Mouse (Mus musculus): Measurements from ENCODE around the gene Cit. TPM values are rescaled to one million over a fixed set of nuclear protein-coding genes. Genes with fewer than 3 reads are reported as not detected.
A peak's percentile ranks its signal among the peaks of the same experiment; 100 is the strongest.
"Not testable (repeated sequence)": the region's sequence is repeated elsewhere in the genome, so short reads cannot be mapped to it uniquely, and the experiment has no call there.

Gene Cit
- polyA plus RNA-seq (2015; fragmentation: Nextera tagmentation; extraction: Ambion mirVana), result 19.8 and 21.1 TPM in 2 replicates

- H3K27ac ChIP-seq, result no peak within 1 kb of the TSS
- H3K4me1 ChIP-seq (replicated peaks), result peaks cover 28% of the 10 kb centered on the region
- H3K4me3 ChIP-seq (replicated peaks), result peak within 1 kb of the TSS; percentile 64
- peak within 1 kb of the TSS; percentile 67 for H3K9ac ChIP-seq (replicated peaks)
- ATAC-seq, result peak; percentile 99
- H3K4me2 ChIP-seq (replicated peaks), result peak within 1 kb of the TSS; percentile 97
- H3K27me3 ChIP-seq, result no peaks in the 10 kb centered on the region
- WGBS, result under 1% methylated on average over 42 of the region's 42 CpGs
- no peaks in the 10 kb centered on the region for H3K9me3 ChIP-seq
- H3K36me3 ChIP-seq, result no peaks in the 10 kb centered on the region
Observed at GRCm38 (mm10) chr5:115844766-115845634, at the start of gene Cit. Gene Cit, plus strand, starts transcription at chr5:115845278.

DNA sequence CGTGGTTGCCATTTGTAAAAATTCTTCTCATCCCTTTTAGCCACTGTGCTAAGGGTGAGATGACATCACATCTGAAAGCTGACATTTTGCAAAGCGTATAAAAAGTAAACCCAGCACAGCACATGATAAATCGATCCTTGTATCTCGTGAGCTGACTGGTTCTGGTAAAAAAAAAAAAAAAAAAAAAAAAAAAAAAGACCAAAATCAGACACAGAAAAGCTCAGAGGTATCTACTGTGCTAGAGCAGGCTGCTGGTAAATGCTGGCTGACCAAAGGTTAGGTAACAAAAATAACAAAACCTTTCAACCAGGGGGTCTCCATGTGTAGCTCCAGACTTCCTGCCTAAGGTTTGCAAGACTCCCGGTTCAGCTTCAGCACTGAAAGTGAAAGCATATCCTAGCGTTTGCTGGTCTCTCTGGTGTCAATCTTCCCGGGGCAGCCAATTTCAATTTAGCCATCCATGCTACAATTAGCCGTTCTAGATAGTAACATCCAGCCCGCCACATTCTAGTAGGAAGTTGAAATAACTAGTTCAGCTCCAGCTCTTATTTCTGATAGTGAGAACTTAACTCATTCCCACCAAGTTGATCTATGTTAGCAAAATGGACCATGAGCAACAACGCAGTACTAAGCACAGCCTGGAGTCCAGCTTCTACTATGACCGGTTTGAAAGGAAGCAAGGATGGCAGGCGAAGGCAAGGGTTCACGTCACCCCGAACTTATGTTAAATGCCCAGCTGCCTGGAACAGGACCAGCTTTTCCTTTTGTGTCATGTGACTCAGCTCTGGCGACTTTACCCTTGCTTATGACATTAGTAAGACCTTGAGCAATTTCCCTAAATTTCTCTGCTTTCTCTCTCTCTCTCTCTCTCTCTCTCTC, 45.8 kb upstream of the Cit start:
- H3K9ac ChIP-seq (replicated peaks), result no peak overlapping the region
- no peaks in the 10 kb centered on the region for H3K36me3 ChIP-seq
- H3K27ac ChIP-seq, result peak overlapping the region; percentile 7; the same call in 1 of the 2 replicates
- ATAC-seq, result no peak
- 72% methylated on average over 15 of the region's 15 CpGs for WGBS
- H3K4me1 ChIP-seq (replicated peaks), result peaks cover 6% of the 10 kb centered on the region; the same call in 1 of the 2 replicates
- H3K27me3 ChIP-seq, result no peaks in the 10 kb centered on the region
- no peak overlapping the region for H3K4me3 ChIP-seq (replicated peaks)
- no peak overlapping the region; the same call in 1 of the 2 replicates for H3K4me2 ChIP-seq (replicated peaks)
- H3K9me3 ChIP-seq, result no peaks in the 10 kb centered on the region

DNA sequence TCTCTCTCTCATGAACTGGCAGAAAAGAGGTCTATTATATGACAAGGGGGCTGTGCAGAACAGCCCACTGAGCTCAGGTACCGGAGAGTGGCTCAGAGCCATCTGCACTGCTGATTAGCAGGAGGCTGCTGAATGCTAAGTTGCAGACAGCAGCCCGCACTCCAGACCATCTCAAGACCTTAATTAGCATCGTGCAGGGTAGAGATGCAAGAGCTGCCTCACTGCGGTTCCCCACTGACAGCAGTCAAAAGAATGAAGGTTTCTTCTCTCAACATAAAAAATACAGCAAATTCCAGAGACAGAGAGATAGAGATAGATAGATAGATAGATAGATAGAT, 45.2 kb upstream of the Cit start:
- peaks cover 6% of the 10 kb centered on the region; the same call in 1 of the 2 replicates for H3K4me1 ChIP-seq (replicated peaks)
- 31% methylated on average over 4 of the region's 4 CpGs for WGBS
- H3K27ac ChIP-seq, result peak overlapping the region; percentile 7; the same call in 1 of the 2 replicates
- no peaks in the 10 kb centered on the region for H3K36me3 ChIP-seq
- H3K9me3 ChIP-seq, result no peaks in the 10 kb centered on the region
- no peak overlapping the region; the same call in 1 of the 2 replicates for H3K4me2 ChIP-seq (replicated peaks)
- no peaks in the 10 kb centered on the region for H3K27me3 ChIP-seq
- no peak overlapping the region for H3K9ac ChIP-seq (replicated peaks)
- H3K4me3 ChIP-seq (replicated peaks), result no peak overlapping the region
- 0 out of 2 replicates have a peak, but pooled peaks have one; percentile 55 for ATAC-seq

DNA sequence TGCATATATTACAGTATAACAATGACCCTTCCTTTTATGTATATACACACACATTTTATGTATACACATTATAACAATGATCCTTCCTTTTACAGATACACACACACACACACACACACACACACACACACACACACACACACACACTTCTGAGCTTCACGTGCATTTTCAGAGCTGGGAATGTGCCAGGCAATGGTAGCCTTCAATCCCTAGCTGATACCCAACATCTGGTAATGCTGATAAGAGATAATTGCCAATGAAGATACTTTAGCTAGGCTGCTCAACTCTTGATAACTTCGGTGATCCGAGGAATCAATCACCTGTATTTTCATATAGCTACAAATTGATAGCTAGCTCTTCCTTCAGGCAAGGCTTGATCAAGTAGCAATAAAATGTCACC, 32.8 kb upstream of the Cit start:
- no peak for ATAC-seq
- no peaks in the 10 kb centered on the region for H3K4me1 ChIP-seq (replicated peaks)
- no peaks in the 10 kb centered on the region for H3K27me3 ChIP-seq
- H3K4me3 ChIP-seq (replicated peaks), result no peak overlapping the region
- no peak overlapping the region for H3K9ac ChIP-seq (replicated peaks)
- H3K4me2 ChIP-seq (replicated peaks), result no peak overlapping the region
- no peaks in the 10 kb centered on the region for H3K36me3 ChIP-seq
- 85% methylated on average over 3 of the region's 3 CpGs for WGBS
- H3K9me3 ChIP-seq, result no peaks in the 10 kb centered on the region
- H3K27ac ChIP-seq, result no peak overlapping the region

DNA sequence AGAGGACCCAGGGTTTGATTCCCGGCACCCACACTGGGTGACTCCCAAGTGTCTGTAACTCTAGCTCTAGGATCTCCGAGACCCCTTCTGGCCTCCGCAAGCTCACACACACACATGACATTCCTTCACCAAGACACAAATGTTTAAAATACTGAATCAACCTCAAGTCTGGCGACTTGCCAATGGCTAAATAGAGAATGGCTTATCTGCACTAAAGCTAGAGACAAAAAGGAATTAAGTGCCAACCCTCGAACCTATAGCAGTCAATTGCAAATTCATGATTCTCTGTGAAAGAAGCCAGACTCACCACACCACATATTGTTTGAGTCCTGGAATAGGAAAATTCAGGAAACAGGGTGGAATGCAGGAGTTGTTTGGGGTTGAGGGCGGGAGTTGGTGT, 28.1 kb upstream of the Cit start:
- H3K4me1 ChIP-seq (replicated peaks), result no peaks in the 10 kb centered on the region
- ATAC-seq, result no peak
- no peaks in the 10 kb centered on the region for H3K9me3 ChIP-seq
- H3K9ac ChIP-seq (replicated peaks), result no peak overlapping the region
- WGBS, result 76% methylated on average over 6 of the region's 6 CpGs
- no peaks in the 10 kb centered on the region for H3K27me3 ChIP-seq
- no peaks in the 10 kb centered on the region for H3K36me3 ChIP-seq
- H3K4me3 ChIP-seq (replicated peaks), result no peak overlapping the region
- H3K27ac ChIP-seq, result no peak overlapping the region
- H3K4me2 ChIP-seq (replicated peaks), result no peak overlapping the region

DNA sequence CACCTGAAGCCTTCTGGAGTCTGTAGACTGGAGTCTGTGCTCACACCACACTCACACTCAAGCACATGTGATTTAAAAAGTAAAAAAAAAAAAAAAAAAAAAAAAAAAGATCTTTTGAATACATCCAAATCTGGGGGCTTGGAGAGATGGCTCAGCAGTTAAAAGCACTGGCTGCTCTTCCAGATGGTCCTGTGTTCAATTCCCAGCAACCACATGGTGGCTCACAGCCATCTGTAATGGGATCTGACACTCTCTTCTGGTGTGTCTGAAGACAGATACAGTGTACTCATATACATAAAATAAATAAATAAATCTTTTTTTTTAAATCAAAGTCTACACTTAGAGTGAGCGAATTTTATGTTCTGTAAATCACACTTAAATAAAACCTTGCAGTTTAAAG, 27.4 kb upstream of the Cit start:
- H3K4me3 ChIP-seq (replicated peaks); H3K27ac ChIP-seq; H3K27me3 ChIP-seq; H3K4me2 ChIP-seq (replicated peaks); H3K4me1 ChIP-seq (replicated peaks); H3K9ac ChIP-seq (replicated peaks); H3K9me3 ChIP-seq; H3K36me3 ChIP-seq; ATAC-seq: not testable (repeated sequence)
- WGBS, result 80% methylated on average over 1 of the region's 1 CpGs

DNA sequence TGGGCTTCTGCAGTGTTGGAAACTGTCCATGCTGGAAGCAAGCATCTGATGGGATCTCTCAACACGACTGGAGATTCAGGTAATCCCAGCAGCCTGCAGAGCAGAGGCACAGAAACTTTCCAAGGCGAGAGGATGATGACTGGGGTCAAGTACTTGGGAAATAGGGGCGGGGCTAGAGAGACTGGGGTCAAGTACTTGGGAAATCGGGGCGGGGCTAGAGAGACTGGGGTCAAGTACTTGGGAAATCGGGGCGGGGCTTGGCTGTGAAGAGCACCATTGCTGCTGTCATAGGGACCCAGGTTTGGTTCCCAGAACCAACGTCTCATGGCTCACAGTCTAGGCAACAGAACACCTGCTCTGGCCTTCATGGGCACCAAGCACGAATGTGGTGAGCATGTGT, 25.1 kb upstream of the Cit start:
- ATAC-seq, result no peak
- Histone ChIP-seq H3K27me3 (no peaks in the 10 kb centered on the region), H3K4me3 (replicated peaks) (no peak overlapping the region), H3K4me1 (replicated peaks) (no peaks in the 10 kb centered on the region), H3K4me2 (replicated peaks) (no peak overlapping the region), H3K9me3 (no peaks in the 10 kb centered on the region), H3K36me3 (no peaks in the 10 kb centered on the region), H3K9ac (replicated peaks) (no peak overlapping the region), H3K27ac (no peak overlapping the region)
- 83% methylated on average over 9 of the region's 9 CpGs for WGBS

DNA sequence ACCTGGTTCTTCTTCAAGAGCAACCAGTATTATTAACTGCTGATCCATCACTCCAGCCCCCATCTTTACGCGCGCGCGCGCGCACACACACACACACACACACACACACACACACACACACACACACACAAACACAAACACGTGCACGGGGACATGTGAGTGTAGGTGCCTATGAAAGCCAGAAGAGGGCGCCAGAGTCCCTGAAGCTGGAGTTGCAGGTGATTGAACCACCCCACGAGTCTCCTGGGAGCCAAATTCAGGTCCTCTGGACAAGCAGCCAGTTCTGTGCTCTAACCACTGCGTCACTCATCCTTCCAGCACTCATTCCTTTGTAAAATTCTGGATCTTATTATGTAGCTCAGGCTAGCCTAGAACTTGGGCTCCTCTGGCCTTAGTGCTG, 23.9 kb upstream of the Cit start:
- no peak for ATAC-seq
- H3K9ac ChIP-seq (replicated peaks), result no peak overlapping the region
- no peaks in the 10 kb centered on the region for H3K4me1 ChIP-seq (replicated peaks)
- no peaks in the 10 kb centered on the region for H3K27me3 ChIP-seq
- H3K4me2 ChIP-seq (replicated peaks), result no peak overlapping the region
- H3K9me3 ChIP-seq, result no peaks in the 10 kb centered on the region
- 92% methylated on average over 12 of the region's 12 CpGs for WGBS
- H3K4me3 ChIP-seq (replicated peaks), result no peak overlapping the region
- H3K36me3 ChIP-seq, result no peaks in the 10 kb centered on the region
- H3K27ac ChIP-seq, result no peak overlapping the region

- 95% methylated on average over 7 of the region's 7 CpGs for WGBS
- ATAC-seq, result no peak
Observed at GRCm38 (mm10) chr5:115821910-115822309, 23.2 kb upstream of the Cit start.

GRCm38 (mm10) chr5:115832754-115833153, 12.3 kb upstream of the Cit start:
- Histone ChIP-seq H3K27ac (no peak overlapping the region), H3K36me3 (no peaks in the 10 kb centered on the region), H3K4me3 (replicated peaks) (no peak overlapping the region), H3K9me3 (no peaks in the 10 kb centered on the region), H3K4me1 (replicated peaks) (no peaks in the 10 kb centered on the region), H3K9ac (replicated peaks) (no peak overlapping the region), H3K27me3 (no peaks in the 10 kb centered on the region), H3K4me2 (replicated peaks) (no peak overlapping the region)
- WGBS, result 92% methylated on average over 2 of the region's 2 CpGs
- no peak for ATAC-seq

More at GRCm38 (mm10) chr5:115821910-115822309, 23.2 kb upstream of the Cit start:
- Histone ChIP-seq H3K9me3 (no peaks in the 10 kb centered on the region), H3K36me3 (no peaks in the 10 kb centered on the region), H3K27ac (no peak overlapping the region), H3K4me2 (replicated peaks) (no peak overlapping the region), H3K4me3 (replicated peaks) (no peak overlapping the region), H3K27me3 (no peaks in the 10 kb centered on the region), H3K4me1 (replicated peaks) (no peaks in the 10 kb centered on the region), H3K9ac (replicated peaks) (no peak overlapping the region)

GRCm38 (mm10) chr5:115833806-115834205, 11.3 kb upstream of the Cit start:
- not testable (repeated sequence) for H3K36me3 ChIP-seq; H3K4me1 ChIP-seq (replicated peaks); H3K9me3 ChIP-seq; ATAC-seq; H3K27ac ChIP-seq; H3K9ac ChIP-seq (replicated peaks); H3K27me3 ChIP-seq; H3K4me2 ChIP-seq (replicated peaks); H3K4me3 ChIP-seq (replicated peaks)

DNA sequence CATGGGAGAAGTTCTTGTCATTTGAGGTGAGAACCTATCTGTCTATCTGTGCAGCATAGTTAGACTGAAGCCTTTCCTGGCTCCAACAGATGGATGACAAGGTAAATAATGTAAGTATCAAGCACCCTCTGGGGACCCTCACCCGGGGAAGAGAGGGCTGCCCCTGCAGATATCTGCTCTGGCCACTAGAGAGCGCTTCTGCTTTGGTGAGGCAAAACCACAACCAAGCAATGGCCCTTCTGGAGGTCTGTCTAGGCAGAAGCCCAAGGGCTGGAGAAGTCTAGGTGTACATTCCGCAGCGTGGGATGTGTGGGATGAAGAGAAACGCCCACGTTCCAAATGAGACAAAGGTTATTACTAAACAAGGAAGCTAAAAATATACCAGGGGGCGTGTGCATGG, 9.8 kb upstream of the Cit start:
- Histone ChIP-seq H3K9ac (replicated peaks) (no peak overlapping the region), H3K4me2 (replicated peaks) (no peak overlapping the region), H3K36me3 (no peaks in the 10 kb centered on the region), H3K27me3 (no peaks in the 10 kb centered on the region), H3K4me1 (replicated peaks) (no peaks in the 10 kb centered on the region), H3K4me3 (replicated peaks) (no peak overlapping the region), H3K27ac (no peak overlapping the region), H3K9me3 (no peaks in the 10 kb centered on the region)
- WGBS, result 67% methylated on average over 7 of the region's 7 CpGs
- no peak for ATAC-seq

All from midbrain, embryonic 13.5 days (tissue).